Mouse (Mus musculus): ENCODE results near the gene Lpp.

Gene Lpp

DNA sequence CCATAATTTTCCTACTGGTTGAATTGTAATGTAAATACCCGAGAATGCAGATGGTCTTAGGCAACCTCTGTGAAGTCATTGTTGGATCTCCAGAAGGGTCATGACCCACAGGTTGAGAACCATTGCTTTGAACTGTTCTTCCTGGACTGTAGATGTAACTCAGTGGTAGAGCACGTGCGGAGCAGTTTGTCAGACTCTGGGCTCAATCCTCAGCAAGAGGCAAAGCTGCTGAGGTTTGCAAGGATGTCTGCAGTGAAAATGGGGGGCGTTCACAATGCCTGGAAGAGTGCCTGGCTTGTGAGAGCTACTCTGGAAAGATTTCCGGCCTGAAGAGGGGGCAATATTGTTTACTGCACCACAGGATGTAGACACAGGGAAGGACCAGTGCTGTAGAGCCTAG lies 6.2 kb downstream of the Lpp start:
- no peak for DNase-seq (ENCODE audit: low spot score in 2 of 2)

DNA sequence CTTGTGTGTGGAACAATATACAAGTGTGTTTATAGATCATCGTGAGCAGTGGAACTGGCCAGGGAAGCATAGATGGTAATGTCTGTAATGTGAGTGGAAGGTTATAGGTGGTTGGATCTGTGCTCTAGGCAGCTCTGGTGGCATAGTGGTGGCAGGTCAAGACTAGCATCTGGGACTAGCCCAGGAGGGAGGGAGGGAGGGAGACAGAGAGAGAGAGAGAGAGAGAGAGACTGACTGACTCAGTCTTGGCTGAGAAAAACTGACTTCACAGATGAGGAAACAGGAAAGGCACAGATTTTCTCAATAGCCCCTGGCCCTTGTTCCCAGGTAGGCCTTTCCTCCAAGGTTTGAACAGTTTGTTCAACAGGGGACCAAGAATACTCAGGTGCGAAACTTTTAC lies 7.5 kb downstream of the Lpp start:
- no peak for DNase-seq (ENCODE audit: low spot score in 2 of 2)

DNA sequence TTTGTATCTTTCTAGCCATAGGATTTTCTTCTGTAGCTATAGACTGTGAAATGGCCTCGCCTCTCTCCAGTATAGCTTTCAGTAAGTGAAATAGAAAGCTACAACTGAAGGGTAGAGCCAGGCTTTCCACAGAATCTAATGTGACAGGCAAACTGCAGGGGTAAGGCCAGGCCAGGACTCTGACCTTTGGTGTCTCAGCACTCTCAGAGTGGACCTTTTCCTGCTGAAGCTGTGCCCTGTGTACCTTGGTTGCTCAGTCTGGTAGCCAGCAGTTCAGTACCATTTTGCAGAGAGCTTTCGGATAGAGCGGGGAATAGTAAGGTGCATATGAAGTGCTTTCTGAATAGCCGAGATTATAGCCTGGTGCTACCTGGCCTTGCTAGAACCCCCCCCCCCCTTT lies 9.5 kb downstream of the Lpp start:
- DNase-seq (ENCODE audit: low spot score in 2 of 2): no peak

DNA sequence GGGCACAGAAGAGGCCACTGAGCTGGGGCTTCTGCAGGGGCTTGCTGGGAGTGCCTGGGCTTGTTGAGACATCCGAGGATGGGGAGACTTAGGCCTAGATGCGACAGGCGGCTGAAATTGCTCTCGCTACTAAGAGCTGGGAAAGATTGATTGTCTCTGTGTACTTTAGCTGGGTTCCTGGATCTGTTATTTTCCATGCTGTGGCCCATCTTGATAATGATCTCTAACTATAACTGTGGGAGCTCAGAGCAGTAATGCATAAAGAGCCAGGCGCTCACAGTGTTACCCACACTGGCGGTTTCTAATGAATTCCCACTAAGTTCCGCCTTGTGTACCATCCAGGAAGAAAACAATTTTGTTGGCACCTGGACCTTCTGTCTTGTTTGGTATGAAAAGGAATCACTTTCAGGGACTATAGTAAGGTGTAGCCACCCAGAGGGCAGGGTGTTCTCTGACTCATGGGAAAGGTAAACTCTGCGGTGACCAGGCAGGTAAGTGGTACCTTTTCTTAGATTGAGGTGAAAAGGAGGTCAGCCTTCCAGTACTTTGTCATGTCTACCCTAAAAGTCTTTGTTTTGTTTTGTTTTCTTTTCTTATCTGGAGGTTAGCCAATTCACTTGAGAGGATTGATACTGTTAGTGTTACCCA lies 10.6 kb downstream of the Lpp start:
- DNase-seq (ENCODE audit: low spot score in 2 of 2): no peak

DNA sequence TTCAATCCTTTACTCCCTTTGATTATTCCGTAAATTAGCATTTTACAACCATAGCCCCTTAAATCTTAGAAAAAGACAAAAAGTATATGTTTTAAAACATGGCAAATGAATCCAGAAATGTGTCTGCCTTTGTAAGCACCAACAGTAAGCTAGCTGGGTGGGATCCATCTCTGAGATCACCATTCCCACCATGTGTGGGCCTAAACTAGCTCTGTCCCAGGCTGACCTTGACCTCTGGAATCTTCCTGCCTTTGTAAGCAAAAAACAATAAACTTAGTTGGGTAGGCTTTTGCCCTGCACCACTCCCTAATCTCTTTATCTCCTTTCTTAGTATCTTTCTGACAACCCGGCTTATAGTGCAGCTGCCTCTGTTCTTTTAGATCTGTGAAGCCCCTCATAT lies 13.2 kb downstream of the Lpp start:
- no peak for DNase-seq (ENCODE audit: low spot score in 2 of 2)

DNA sequence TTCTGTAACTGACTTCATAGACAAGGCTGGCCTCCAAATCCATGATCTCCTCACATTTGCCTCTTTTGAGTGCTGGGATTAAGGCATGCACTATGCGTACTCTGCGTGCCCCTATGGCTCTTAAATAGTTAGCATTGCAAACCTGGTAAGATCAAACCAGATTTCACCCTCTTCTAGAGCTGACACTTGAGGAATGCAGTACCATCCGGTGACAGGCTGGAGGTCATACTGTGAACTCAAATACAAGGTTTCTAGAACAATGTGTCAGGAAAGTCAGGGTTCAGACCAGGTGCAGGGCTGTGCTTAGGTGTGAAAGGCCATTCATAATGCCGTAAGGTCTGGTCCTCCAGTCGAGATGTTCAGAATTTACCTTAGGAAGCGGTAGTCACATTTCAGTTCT lies 18.0 kb downstream of the Lpp start:
- DNase-seq (ENCODE audit: low spot score in 2 of 2): no peak

DNA sequence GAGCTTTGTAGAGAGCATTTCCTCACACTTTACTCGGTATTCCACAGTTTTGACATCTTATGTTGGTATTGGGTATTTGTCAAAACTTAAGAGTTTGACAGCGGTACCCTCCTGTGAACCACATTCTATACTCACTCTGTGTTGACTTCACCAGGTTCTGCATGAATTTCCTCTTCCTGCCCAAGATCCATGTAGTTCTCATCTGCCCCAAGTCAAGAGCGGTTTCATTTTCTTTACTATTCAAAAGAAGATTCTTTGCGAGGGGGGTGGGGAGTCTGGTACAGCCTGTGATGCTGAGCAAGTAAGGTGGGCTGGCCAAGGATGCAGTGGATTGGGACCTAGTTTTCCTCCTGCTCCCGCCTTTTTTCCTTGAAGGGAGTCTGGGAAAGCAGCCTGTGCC lies 18.9 kb downstream of the Lpp start:
- DNase-seq (ENCODE audit: low spot score in 2 of 2): no peak

DNA sequence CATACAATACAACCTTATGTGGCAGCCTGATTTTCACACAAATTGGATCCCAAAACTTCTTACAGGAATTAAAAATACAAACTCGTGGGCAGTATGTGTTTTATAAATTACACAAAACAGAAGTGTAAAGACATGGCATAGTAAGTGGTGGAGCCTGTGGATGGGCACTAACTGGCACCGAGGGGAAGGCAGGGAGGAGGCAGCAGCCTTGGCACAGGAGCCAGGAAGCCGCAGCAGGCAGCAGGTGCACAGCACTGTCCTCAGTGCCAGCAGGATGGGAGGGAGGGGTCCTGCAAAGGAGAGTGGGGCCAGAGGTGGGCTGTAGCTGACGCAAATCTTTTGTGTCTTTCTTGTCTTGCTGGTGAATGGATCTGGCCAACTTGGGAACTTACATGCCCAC lies 19.8 kb downstream of the Lpp start:
- no peak for DNase-seq (ENCODE audit: low spot score in 2 of 2)

DNA sequence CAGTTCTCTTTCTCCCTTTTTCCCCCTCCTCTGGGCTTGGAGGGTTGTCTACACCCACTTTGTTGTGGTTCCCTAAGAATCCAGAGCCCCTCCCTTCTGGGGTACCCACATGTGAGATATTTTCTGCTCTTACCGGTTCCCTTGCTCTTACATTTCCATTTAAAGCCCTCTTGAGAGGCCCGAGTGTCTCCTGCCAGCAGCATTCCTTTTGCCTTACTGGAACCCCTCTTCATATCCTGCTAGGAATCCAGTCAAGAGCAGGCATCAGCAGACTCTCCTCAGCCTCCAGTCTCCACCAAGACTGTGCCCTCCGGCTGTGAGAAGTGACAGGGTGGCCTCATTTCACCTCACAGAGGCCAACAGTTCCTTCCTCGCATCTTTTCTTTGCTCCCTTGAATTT lies 24.7 kb downstream of the Lpp start:
- DNase-seq (ENCODE audit: low spot score in 2 of 2): no peak

DNA sequence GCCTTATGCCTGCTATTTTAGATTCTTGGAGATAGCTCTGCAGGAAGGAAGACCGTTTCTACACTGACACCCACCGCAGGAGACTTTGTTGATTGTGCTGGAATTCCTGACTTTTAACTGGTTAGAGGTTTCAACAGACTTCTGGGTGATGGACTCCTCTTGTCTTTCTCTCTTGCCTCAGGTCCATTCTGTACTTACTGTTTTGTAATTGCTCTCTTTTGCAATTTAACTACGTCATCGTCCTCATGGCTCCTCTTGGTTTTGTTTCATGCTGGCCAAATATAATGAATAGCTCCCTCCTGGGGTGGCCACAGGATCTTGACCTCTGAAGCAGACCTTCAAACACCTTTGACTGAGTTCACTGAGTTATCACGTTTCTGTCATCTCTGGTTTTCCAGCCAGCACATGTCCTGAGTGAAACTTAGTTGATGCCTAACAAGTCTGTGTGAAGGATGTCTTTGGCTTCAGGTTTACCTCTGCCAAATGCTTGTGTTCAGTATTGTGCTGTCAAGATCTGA lies 27.4 kb downstream of the Lpp start:
- no peak for DNase-seq (ENCODE audit: low spot score in 2 of 2)

DNA sequence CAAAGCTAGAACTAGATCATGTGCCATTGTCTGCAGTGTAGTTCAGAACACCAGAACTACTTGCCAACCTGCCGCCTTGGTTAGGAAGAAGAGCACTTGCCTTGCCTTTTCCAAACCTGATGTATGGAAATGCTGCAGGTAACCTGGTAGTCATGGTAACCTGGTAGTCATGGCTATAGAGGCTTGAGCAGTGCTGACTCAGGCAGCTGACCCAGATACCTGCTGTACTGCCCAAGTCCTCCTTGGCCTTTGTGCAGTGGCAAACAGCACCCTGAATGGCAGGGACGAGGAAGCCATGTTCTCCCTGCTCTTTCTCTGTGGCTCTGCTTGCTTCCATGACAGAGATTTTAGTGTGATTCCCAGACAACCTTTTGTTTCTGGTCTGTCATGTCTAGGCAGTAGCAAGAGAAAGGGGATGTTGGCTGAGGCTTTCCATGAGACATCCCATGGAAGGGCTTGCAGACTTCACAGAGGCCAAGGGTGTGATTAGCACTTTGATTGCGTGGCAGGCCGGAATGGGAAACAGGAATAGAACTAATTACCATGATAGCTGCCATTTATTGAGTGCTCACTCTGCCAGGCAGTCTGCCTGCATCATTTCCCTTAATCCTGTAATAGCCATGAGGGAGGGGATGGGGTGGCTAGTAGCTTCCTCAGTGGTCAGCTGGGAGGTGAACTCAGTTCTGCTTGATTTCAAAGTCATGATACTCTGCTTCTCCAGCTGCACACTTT lies 28.5 kb downstream of the Lpp start:
- no peak for DNase-seq (ENCODE audit: low spot score in 2 of 2)

DNA sequence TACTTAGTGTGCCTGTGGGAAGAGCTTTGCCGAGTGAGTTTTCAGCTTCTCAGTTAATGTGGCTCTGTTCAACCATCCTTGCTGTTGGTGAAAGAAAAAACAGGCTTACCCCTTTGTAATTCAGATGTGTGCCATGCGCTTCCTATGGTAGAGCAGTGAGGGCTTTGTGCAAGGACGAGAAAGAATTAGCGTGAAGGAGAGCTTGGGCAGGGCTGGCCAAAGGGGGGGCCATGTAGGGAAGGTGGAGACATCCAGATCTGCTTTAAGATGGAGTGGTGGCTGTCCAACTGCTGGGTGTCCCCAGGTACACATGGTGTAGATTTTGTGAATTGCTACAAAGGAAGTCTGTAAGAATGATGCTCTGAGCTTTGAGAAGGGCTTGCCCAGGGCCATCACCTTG lies 29.9 kb downstream of the Lpp start:
- no peak for DNase-seq (ENCODE audit: low spot score in 2 of 2)

DNA sequence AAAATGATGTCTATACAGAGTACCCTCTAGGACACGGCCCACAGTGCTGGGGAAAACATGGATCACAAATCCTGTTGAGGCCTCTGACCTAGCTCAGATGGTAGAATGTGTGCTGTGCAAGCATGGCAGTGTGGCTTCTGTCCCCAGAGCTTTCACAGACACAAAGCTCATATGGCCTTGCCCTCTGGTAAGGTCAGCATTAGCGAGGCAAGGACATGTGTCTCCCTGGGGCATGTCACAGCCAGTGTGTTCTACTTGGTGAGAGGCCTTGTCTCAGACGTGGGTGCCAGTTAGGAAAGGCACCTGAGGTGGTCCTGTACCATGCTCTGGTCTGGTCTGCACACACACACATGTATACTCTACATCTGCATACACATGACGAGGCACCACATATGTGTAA lies 30.4 kb downstream of the Lpp start:
- DNase-seq (ENCODE audit: low spot score in 2 of 2): no peak

DNA sequence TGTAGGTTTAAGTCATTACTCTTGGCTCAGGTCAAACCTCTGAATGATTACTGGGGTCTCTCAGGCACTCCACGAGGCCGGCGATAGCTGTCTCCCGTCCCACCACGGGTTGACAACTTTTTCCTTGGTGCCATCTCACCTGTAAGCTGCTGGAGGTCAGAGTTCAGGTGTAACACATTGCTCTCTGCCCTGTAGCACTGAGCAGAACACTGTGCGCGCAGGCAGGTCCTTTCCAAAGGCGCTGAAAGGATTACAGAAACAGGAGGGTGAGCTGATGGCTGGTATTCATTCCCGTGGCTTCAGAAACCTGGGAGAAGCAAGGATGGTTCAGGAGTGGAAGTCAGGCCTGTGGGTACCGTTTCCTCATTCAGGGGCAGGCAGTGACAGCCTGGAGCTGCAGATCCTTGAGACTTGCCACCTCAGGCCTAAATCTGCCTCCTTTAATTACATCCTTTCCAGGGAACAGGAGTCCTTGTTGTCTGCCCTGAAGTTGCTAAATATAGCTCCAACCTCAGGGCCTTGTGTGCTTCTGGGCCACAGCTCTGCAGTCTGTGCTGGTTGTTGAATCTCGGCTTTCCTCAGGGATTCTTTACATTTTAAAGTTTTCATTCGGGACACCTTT lies 31.2 kb downstream of the Lpp start:
- DNase-seq (ENCODE audit: low spot score in 2 of 2): no peak

DNA sequence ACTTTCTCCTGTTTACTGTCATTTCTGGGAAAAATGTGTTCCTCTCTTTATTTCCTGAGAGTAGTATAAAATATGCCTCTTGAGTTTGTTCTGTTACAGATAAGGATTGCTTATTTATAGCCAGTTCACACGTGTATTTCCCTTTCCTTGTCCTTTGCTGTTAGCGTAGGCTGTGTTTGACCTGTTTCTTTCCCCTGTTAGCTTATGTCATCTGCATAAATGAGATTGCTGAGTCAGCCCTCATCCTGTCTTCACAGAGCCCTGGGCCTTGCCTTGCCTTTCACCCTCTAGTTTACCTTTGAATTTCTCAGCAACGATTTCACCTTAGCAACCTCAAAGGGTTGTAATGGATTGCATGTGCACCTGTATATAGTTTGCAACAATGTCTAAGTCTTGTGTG lies 32.5 kb downstream of the Lpp start:
- no peak for DNase-seq (ENCODE audit: low spot score in 2 of 2)

DNA sequence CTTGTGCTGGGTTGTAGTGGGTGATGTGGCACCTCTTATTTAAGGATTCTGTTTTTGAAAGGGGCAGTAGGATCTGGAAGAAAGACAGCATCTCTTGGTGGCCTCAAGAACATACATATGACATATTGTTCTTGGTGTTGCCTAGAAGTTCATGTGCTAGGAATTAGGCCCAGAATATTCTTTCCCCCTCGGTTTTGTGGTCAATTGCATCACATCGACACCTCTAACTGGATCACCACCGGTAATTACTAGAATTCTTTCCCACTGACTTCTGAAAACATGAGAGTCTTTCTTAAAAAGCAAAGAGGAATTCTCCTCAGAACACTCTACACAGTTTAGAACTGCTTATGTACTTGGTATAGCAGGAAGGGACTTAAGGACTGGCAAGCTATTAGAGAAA lies 34.3 kb downstream of the Lpp start:
- DNase-seq (ENCODE audit: low spot score in 2 of 2): no peak

DNA sequence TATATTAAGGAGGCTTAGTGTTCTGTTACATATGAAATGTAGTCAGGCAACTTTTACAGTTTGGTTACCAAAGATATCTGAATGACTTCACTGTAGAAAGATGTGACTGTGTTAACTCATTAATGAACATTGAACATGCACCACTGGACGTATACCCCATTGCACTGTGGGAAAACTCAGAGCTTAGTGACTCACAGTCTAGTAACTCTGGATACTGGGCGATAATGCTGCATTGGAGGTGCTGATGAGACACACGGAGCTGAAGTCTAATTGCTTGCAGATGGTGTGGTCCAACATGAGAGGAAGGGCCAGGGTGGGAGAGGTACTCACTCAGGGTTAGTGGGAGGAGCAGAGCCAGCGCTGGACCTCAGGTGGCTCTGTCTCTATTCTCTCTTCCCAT lies 34.7 kb downstream of the Lpp start:
- no peak for DNase-seq (ENCODE audit: low spot score in 2 of 2)

DNA sequence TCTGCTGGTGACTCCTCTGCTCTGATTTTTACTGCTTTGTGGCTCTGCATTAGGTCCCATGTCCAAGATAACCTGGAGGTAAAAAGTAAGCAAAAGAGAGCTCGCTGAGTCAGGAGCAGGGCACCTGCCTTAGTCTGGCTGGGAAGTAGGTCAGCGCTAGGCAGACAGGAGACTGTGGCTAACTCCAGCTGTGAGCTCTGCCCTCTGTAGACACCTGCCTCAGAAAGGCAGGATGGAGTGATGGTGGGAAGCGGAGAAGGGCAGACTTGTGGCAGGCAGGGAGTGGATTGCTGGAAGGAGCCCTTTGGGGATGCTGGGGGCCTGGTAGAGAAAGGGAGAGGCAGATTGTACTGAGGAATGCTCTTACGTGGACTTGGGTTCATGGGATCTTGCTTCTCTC lies 35.4 kb downstream of the Lpp start:
- DNase-seq (ENCODE audit: low spot score in 2 of 2): no peak

DNA sequence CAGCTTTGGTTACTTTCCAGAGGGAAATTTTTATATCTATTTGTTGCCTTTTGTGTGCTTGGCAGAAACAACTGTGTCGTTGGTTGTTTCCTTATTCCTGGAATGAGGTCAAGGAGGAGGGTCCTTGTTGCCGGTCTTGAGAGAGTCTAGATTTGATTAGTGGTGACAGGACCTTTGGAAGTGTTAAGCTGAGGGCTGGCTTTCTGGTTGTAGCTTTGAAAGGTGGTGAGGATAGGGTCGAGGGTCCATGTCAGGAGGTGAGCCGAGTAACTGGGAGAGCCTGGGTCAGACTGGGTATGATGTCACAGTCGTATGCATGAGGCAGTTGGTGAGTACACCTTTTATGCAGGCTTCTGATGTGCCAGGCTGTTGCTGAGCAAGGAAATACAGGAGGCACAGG lies 36.4 kb downstream of the Lpp start:
- no peak for DNase-seq (ENCODE audit: low spot score in 2 of 2)

DNA sequence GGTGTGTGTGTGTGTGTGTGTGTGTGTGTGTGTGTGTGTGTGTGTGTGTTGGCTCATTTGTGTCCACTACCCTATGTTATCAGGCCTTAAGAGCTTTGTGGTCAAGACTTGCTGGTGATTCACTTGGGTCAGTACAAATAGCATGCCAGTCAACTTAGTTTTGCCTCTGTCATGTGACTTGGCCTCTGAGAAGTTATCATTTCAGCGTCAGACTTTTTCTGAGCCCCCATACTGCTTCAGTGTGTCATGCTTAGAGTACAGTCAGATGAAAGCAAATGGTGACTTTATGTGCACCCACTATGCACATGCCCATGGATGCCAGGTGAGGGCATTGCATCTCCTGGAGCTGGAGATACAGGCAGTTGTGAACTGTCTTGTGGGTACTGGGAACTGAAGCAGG lies 38.5 kb downstream of the Lpp start:
- no peak for DNase-seq (ENCODE audit: low spot score in 2 of 2)

DNA sequence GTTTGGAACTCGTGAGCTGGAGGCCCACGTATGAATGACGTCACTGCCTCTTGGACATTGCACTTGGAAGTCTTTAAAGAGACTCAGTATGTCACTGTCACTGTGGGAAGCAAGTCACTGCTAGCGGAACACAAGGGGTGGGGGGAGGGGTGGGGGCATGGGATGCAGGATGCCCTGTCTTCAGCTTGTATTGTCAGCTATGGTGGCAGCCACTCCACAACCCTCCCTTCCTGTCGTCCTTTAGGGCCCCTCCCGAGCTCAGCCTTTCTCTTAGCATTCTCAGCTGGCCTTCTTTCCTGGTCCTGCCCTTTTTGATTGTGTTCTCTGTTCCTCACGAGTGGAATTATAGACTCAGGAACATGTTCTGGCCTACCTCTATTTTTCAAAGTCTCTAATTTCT lies 40.3 kb downstream of the Lpp start:
- no peak for DNase-seq (ENCODE audit: low spot score in 2 of 2)

DNA sequence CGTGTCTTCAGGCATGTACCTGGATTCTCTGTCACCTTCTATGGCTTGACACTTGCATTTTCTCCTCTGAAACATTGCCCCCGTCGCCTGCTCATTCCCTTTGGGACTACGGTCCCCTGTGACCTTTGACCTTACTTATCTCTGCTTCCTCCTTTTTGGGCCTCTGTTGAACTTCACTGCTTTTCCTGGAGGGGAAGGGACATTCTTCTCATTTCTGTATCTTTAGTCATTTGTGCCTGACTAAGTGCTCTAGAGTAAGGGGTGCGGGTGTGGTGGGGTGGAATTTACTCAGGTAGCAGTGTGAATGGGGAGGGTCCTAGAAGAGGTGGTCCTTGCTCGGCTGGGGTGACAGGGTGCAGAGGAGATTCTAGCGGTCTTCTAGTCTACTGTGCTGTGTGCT lies 40.7 kb downstream of the Lpp start:
- DNase-seq (ENCODE audit: low spot score in 2 of 2): no peak

DNA sequence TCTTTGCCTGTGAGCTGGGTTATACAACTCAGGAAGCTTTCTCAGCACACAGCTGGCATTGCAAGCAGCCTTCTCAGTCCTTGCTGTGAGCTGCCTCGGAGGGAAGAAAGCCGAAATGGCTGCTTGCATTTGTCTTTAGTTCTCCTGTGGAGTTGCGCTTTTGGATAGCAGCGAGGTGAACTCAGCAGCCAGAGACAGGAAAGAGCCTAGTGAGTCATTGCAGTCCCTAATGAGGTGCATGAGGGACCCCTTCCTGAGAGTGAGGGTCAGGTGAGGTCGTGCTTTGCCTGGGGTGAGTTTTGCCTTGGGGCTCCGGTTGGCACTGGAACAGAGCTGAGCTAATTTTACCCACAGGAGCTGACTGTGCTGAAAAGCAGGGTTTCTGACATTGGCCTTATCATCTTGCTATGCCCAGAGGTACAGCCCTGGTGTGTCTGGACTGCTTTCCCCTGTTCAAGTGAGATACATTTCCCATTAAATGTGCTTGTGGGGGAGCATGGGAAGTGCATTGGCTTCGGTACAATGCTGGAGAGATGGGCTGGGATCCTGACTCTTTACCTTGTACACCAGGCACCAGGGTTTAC lies 41.3 kb downstream of the Lpp start:
- no peak for DNase-seq (ENCODE audit: low spot score in 2 of 2)

Measured in left cerebral cortex, adult 9 months (tissue).